Mouse (Mus musculus) right cerebral cortex, postnatal 36 days (tissue): ENCODE measurements around the gene Wdr24.
"Not testable (repeated sequence)": the region's sequence is repeated elsewhere in the genome, so short reads cannot be mapped to it uniquely, and the experiment has no call there.

Experiments used
- DNase-seq, 2 experiments: peaks; one replicate each; pipeline ENCODE4 v3.0.0; 2022; ENCODE audit warnings: low spot score in 2 of 2, mixed read lengths in 1 of 2

Wdr24 gene

GRCm38 (mm10) chr17:25860229-25860628 lies 36.8 kb downstream of the Wdr24 start:
- DNase-seq, result no peak

DNA sequence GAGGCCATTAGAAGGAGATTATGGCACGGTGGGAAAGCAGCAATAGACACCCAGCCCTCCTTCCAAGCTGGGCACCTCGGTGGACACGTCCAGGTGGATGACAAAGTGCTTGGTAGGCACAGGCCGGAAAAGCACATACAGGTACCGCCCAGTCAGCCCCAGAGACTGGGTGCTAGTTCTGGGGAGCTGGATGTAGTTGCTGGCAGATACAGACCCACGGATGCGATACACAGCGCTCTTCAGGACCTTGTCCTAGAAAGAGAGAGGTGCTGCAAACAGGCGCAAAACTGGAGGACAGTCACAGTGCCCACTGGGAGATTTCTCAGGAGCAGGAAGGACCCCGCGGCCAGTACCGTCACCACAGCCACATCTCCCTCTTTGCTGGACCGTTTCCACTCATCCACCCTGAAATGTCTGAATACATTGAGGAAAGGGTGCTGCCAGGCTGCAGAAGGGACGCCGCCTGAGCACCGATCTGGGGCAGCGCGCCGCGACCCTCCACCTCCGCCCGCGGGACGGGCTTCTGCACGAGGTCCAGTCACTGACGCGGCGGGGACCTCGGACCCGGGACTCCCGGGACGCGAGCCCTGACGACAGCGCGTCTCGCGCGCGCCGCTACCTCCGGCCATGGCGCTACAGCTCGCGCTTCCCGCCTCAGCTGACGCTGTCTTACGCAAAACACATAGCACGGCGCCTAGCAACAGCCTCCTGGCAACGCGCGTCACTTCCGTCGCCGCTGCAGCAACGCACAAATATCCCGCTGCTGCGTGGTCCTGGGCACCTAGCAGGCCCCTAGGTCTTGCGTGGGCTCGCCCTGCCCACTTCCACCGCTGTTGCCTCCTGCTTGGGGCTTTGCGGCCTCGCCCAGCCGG lies 37.6 kb downstream of the Wdr24 start, which contains the start of gene Wdr90:
Gene Wdr90, minus strand, starts transcription at position 670 of the 872 bp plus-strand sequence.
- DNase-seq, result peak; percentile 94 to 95

- no peak for DNase-seq
Measured at GRCm38 (mm10) chr17:25861704-25862612, 38.5 kb downstream of the Wdr24 start.

- DNase-seq, result no peak
Measured at GRCm38 (mm10) chr17:25863681-25864080, 40.3 kb downstream of the Wdr24 start.

DNA sequence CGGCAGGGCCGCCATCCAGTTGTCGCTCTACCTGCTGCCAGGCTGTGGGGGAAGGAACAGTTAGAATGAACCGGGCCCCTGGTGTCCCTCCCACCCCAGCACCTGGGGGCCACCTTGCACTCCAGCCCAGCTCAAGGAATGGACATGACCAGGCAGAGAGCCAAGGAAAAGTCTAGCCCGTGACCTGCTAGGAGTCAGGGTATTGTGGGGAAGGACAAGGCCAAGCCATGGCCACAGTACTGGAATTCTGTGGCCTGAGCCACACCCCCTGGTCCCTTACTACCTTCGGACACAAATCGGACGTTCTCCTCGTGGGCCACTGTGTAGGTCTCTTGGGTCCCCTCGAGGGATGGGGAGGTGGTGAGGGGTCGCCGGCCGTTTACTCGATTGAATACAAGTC lies 40.9 kb downstream of the Wdr24 start:
- DNase-seq, result no peak

DNA sequence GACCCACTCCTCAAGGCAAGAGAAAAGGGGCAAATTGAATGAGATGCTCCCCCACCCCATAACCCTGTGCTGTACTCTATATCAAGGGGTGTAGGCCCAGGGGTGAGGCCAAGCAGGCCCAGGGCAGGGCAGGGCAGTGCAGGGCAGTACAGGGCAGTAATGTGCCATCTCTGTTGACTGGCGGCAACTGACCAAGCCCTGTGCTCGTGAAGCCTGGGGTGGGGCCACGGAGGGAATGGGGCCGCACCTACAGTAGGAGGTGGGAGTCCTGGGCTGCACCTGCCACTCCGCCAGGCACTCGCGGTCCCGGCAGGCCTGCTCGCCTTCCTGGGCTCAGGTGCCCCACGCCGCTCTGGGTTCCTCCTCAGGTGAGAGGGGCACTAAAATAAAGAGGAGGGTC lies 41.9 kb downstream of the Wdr24 start:
- DNase-seq, result no peak

- no peak for DNase-seq
Measured at GRCm38 (mm10) chr17:25866172-25866571, 42.7 kb downstream of the Wdr24 start.

DNA sequence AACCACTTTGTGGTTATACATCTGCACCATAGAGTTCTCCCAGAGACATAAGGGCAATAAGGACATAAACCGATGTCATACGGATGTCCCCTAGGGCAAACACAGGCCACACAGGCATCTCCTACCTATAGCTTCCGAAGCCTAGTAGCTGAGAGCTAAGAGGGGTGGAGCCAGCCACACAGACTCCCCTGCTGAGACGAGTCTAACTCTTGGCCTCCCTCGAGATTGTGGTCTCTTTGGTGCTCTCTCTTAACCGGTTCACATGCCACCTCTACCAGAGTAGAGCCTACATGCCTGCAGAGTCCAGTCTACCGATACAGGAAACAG lies 44.0 kb downstream of the Wdr24 start:
- no peak for DNase-seq

GRCm38 (mm10) chr17:25867836-25868600 lies 44.6 kb downstream of the Wdr24 start:
- no peak for DNase-seq

- DNase-seq, result peak; percentile 60 to 75
Measured at GRCm38 (mm10) chr17:25868601-25869191, 45.3 kb downstream of the Wdr24 start, which contains the start of gene Mcrip2. TSS of gene Mcrip2 (minus strand) at chr17:25868764.

DNA sequence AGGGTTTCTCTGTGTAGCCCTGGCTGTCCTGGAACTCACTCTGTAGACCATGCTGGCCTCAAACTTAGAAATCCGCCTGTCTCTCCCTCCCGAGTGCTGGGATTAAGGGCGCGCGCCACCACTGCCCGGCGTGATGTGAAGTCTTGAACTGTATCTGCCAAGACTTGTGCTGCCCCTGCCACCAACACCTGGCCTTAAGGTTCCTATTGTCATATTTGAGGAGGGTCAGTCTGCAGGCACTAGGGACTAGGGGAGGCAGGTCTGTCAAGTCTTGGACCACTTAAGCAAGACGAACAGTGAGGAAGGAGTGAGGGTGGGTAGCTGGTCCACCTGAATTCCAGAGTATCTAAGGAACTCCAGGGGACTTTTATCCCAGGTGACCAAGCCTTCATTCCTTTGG lies 46.1 kb downstream of the Wdr24 start:
- DNase-seq, result no peak

DNA sequence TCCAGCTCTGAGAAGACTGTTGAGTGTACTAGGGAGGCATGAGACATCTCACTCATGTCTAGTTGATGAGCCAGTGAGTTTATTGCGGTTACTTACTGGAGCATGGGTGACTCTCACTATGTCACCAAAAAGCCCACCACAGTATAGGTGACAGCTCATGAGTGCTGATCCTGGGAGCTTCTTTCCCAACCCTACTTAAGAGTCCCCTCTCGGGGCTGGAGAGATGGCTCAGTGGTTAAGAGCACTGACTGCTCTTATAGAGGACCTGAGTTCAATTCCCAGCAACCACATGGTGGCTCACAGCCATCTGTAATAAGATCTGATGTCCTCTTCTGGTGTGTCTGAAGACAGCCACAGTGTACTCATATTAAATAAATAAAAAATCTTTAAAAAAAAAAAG lies 46.5 kb downstream of the Wdr24 start:
- no peak for DNase-seq

DNA sequence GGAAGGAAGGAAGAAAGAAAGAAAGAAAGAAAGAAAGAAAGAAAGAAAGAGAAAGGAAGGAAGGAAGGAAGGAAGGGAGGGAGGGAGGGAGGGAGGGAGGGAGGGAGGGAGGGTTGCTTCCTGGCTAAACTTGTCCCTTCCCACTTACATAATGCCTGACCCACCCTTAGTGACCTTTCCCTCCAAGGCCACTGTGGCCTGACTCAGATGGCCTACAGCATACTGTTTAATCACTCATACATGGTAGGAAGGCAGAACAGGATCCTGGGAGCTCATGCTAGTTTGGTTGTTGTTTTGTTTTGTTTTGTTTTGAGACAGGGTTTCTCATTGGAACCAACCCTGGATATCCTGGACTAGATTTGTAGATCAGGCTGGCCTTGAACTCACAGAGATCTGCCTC lies 48.1 kb downstream of the Wdr24 start:
- DNase-seq, result not testable (repeated sequence)

DNA sequence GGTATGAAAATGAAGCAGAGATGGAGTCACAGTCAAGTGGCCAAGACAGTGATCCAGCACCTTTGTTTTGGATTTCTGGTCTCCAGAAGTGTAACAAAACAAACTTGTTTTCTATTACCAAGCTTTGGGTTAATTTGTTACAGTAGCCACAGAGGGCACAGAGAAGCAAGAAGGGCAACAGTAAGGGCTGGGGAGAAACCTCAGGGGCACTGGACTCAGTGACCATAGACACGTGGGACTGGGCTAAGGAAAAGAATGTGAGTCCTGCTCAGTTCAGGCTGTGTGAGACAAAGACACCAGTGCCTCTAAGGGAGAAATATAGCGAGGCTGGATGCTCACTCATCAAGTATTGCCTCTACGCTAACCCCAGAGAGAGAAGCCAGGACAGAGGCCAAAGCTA lies 49.2 kb downstream of the Wdr24 start:
- no peak for DNase-seq

DNA sequence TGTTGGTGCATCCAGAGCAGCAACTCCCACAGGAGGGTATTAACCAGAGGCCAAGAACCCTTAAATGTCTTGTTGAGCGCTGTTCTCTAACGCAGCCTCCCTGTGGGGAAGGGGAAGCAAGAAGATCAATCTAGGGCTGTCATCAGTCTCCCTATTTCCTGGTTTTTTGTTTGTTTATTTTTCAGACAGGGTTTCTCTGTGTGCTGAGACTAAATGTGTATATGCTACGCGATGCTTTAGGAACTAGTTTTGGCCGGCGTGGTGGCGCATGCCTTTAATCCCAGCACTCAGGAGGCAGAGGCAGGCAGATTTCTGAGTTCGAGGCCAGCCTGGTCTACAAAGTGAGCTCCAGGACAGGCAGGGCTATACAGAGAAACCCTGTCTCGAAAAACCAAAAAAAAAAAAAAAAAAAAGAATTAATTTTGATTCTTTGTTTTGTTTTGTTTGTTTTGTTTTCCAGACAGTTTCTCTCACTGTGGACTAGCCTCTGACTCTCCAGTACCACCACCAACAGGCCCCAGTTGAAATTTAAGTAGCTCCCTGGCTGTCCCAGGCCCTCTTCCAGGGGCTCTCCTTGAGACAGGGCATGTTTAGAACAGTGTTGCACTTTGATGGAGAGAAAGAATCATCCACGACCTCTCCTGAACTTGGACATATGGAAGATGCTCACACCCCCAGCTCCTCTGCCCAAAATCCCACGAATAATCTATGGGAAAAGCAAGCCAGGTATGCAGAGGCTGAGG lies 50.1 kb downstream of the Wdr24 start:
- DNase-seq, result no peak

- DNase-seq, result no peak
Measured at GRCm38 (mm10) chr17:25874148-25874720, 50.8 kb downstream of the Wdr24 start.

GRCm38 (mm10) chr17:25874721-25875170 lies 51.3 kb downstream of the Wdr24 start, which contains the start of gene Mettl26:
TSS of gene Mettl26 (plus strand) at chr17:25875074.
- peak; percentile 94 for DNase-seq

DNA sequence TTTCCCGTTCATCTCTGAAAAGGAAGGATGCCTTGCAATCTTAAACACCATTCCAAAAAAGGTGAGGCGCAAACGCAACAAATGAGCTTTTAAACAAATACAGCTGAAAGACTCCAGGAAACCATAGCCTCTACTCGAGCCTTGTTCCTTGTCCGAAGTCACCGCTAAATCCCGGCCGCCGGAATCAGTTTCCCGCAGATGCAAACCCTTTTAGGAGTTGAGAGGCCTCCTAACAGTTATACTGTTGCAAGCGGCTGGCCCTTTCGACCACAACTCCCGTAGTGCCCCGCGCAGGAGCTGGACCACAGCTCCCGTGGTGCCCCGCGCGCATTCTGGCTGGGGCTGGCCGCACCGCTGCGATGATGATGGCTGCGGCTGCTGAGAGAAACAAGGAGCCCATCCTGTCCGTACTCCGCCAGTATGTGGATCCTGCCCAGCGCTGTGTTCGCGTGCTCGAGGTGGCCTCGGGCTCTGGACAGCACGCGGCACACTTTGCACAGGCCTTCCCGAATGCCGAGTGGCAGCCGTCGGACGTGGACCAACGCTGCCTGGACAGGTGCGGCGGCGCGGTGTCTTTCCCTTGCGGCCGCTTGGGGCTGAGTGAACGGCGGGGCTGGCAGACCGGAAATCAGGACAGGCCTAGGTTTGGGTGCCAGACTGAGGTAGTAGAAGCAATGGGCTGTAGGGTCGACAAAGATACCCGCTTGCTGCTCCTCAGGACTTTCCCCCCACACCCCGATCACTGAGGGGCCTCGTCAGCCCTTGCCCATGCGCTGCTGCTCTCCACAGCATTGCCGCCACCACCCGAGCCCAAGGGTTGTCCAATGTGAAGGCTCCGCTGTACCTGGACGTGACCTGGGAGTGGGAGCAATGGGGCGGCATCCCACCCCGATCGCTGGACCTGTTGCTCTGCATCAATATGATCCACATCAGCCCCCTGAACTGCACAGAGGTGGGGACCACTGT lies 52.0 kb downstream of the Wdr24 start:
- DNase-seq, result peak; percentile 86 to 89

DNA sequence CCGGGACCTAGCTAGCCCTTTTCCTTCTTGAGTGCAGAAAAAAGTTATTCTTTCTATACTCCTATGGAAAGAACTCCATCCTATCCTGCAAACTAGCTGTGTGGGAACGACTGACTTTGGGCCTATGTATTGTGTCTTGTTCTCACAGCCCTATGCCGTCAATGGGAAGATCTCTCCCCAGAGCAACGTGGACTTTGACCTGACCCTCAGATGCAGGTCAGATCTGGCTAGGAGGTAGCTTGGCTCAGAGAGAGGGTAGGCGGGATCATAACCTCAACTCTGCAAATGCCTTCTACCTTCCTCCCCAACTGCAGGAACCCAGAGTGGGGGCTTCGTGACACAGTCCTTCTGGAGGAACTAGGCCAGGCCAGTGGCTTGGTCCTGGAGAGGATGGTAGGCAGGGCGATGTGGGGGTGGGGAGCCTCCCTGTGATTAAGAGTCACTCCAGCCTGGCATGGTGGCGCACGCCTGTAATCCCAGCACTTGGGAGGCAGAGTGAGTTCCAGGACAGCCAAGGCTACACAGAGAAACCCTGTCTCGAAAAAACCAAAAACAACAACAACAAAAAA lies 53.0 kb downstream of the Wdr24 start:
- no peak for DNase-seq
